26 mouse cellular contexts compared by ENCODE assay signal in the genomic region with DNA sequence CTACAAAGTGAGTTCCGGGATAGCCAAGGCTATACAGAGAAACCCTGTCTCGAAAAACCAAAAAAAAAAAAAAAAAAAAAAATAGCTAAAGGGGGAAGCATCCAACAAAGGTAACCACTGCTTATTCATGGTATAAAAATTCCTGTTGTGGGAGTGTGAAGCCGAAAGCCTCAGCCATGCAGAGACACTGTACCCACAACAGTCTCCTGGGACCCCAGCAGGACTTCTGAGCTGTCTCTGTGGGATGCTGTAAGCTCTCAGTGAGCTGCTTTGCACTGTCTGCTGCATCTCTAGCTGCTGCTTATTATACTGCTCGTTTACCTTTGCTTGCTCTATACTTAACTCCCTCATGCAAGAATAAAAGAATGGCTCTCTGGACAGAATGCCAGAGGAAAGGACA. TPM values are rescaled to one million over a fixed set of nuclear protein-coding genes. Genes with fewer than 3 reads are reported as not detected.
DNase-seq lines count a peak whose midpoint lies in the region; ATAC-seq and TF ChIP-seq lines count a peak whose summit lies in the region.
"Had no signal": no experiment of that assay in that cellular context is flagged by ENCODE, and none has a peak within 500 bp of the region (broad histone marks: within the 10 kb centered on the region; RNA-seq: fewer than 3 reads in every experiment).

No protein-coding gene starts in this region.

- peaks cover 21% of the 10 kb centered on the region for H3K36me3 ChIP-seq in midbrain, embryonic 11.5 days (ENCODE audit: control insufficient read depth, insufficient read depth, low read length)
- H3K36me3 ChIP-seq in midbrain, embryonic 13.5 days, result peaks cover 77% of the 10 kb centered on the region

- peak; percentile 61 for DNase-seq in midbrain, embryonic 11.5 days (ENCODE audit: low spot score, missing footprints)
- DNase-seq in 3134 (ENCODE audit: extremely low read depth, insufficient read length, low spot score) (peak; percentile 51), Patski (ENCODE audit: low read depth, low spot score) (peak; percentile 19)
- DNase-seq in gastrocnemius, adult 18-20 months (ENCODE audit: low spot score), result no peak
- DNase-seq: adrenal gland, adult 2 months; adrenal gland, postnatal 10 days; adrenal gland, postnatal 25 days; B cell, adult 2 months; cerebellum, adult 11 months; cerebellum, adult 18-20 months; cerebellum, adult 8-10 months; cerebellum, adult 9-11 months; cerebellum, postnatal 14 days; cerebellum, postnatal 36 days; embryo, embryonic 11 days; forebrain, postnatal 0 days had no signal

- POLR2A ChIA-PET in Patski (lab: Charles Lee), result no interaction called here

- H3K9me3 ChIP-seq in midbrain, embryonic 11.5 days (ENCODE audit: control insufficient read depth, low read length), result no peaks in the 10 kb centered on the region
- no peaks in the 10 kb centered on the region for H3K9me3 ChIP-seq in midbrain, embryonic 13.5 days
- H3K9me3 ChIP-seq: embryonic facial prominence, embryonic 13.5 days; embryonic facial prominence, embryonic 15.5 days; forebrain, embryonic 10.5 days; forebrain, embryonic 13.5 days; forebrain, embryonic 15.5 days; G1E had no signal

- H3K4me3 ChIP-seq in midbrain, embryonic 11.5 days (ENCODE audit: low read depth, low read length), result no peak overlapping the region
- no peak overlapping the region for H3K4me3 ChIP-seq in midbrain, embryonic 13.5 days (replicated peaks)
- H3K4me3 ChIP-seq: embryonic facial prominence, embryonic 13.5 days; embryonic facial prominence, embryonic 15.5 days; erythroblast, embryonic 14.5 days; forebrain, embryonic 10.5 days; forebrain, embryonic 13.5 days; forebrain, embryonic 15.5 days had no signal

- no peaks in the 10 kb centered on the region for H3K27me3 ChIP-seq in midbrain, embryonic 11.5 days (ENCODE audit: control insufficient read depth, insufficient read depth, low read length)
- no peaks in the 10 kb centered on the region for H3K27me3 ChIP-seq in midbrain, embryonic 13.5 days
- no peaks in the 10 kb centered on the region for H3K27me3 ChIP-seq in Patski
- H3K27me3 ChIP-seq: CH12.LX; embryonic facial prominence, embryonic 13.5 days; embryonic facial prominence, embryonic 15.5 days; forebrain, embryonic 13.5 days; forebrain, embryonic 15.5 days had no signal

- CTCF ChIA-PET in Patski (lab: Charles Lee), result interaction anchor here (1.0 to 1.7 kb wide), 3 partner anchors 17 to 459 kb away, joined by 3 to 4 read pairs (median 3); no protein-coding TSS in a partner anchor

- in situ Hi-C loops in Patski (cut with MboI; ENCODE audit: low pct_unique_long_range_greater_than_20kb), result no loop called here

- no peak for TF ChIP-seq CTCF in Patski (IDR thresholded peaks at IDR 0.05)

- H3K27ac ChIP-seq in midbrain, embryonic 11.5 days (ENCODE audit: low read depth, low read length), result no peak overlapping the region
- H3K27ac ChIP-seq in midbrain, embryonic 13.5 days, result no peak overlapping the region
- H3K27ac ChIP-seq: embryonic facial prominence, embryonic 13.5 days; embryonic facial prominence, embryonic 15.5 days; forebrain, embryonic 10.5 days; forebrain, embryonic 13.5 days; forebrain, embryonic 15.5 days had no signal

- H3K9ac ChIP-seq in midbrain, embryonic 11.5 days (ENCODE audit: low read length), result no peak overlapping the region
- no peak overlapping the region for H3K9ac ChIP-seq in midbrain, embryonic 13.5 days (replicated peaks)
- H3K9ac ChIP-seq: embryonic facial prominence, embryonic 13.5 days; embryonic facial prominence, embryonic 15.5 days; forebrain, embryonic 13.5 days; forebrain, embryonic 15.5 days; forebrain, postnatal 0 days had no signal

- H3K4me1 ChIP-seq in midbrain, embryonic 11.5 days (ENCODE audit: control insufficient read depth, insufficient read depth, low read length), result no peaks in the 10 kb centered on the region
- no peaks in the 10 kb centered on the region for H3K4me1 ChIP-seq in midbrain, embryonic 13.5 days (replicated peaks)
- H3K4me1 ChIP-seq: embryonic facial prominence, embryonic 13.5 days; embryonic facial prominence, embryonic 15.5 days; forebrain, embryonic 10.5 days; forebrain, embryonic 13.5 days; forebrain, embryonic 15.5 days had no signal

- ATAC-seq in midbrain, embryonic 11.5 days (ENCODE audit: low FRiP score), result no peak
- ATAC-seq in midbrain, embryonic 13.5 days, result no peak
- ATAC-seq in Patski, result no peak
- ATAC-seq: CD4-positive, CD25-positive, alpha-beta regulatory T cell, adult 4 months; forebrain, embryonic 13.5 days; forebrain, embryonic 15.5 days; forebrain, postnatal 0 days had no signal

- H3K4me2 ChIP-seq in midbrain, embryonic 11.5 days, result no peak overlapping the region
- no peak overlapping the region for H3K4me2 ChIP-seq in midbrain, embryonic 13.5 days (replicated peaks)
- H3K4me2 ChIP-seq: embryonic facial prominence, embryonic 13.5 days; embryonic facial prominence, embryonic 15.5 days; forebrain, embryonic 13.5 days; forebrain, embryonic 15.5 days had no signal

- WGBS in midbrain, embryonic 11.5 days, result 86% methylated on average over 4 of the region's 4 CpGs
- WGBS in midbrain, embryonic 13.5 days, result 78% methylated on average over 4 of the region's 4 CpGs

RNA-seq across cellular contexts. Expression of a gene that starts 23.1 kb away (rescaled TPM):
- polyA plus RNA-seq in midbrain, embryonic 11.5 days (2014; fragmentation: Nextera tagmentation; extraction: Ambion mirVana), result 37.5 and 44.2 TPM in 2 replicates
- polyA plus RNA-seq in midbrain, embryonic 13.5 days (2015; fragmentation: Nextera tagmentation; extraction: Ambion mirVana), result 39.7 and 40.7 TPM in 2 replicates
- 30.0 TPM for polyA plus RNA-seq in Patski (2021)
- 1 to 10 TPM; 7.0 to 7.2 TPM for total RNA-seq in gastrocnemius, adult 18-20 months (2021)

RNA-seq across cellular contexts. Expression of a gene that starts 23.2 kb away (rescaled TPM):
- 41.2 and 48.5 TPM in 2 replicates for polyA plus RNA-seq in midbrain, embryonic 11.5 days (2014; fragmentation: Nextera tagmentation; extraction: Ambion mirVana)
- 28.6 and 31.9 TPM in 2 replicates for polyA plus RNA-seq in midbrain, embryonic 13.5 days (2015; fragmentation: Nextera tagmentation; extraction: Ambion mirVana)
- 38.0 TPM for polyA plus RNA-seq in Patski (2021)
- total RNA-seq in gastrocnemius, adult 18-20 months (2021), result 1 to 10 TPM; 4.8 to 6.4 TPM

RNA-seq across cellular contexts. Expression of a gene that starts 33.4 kb away (rescaled TPM):
- 21.4 and 22.4 TPM in 2 replicates for polyA plus RNA-seq in midbrain, embryonic 11.5 days (2014; fragmentation: Nextera tagmentation; extraction: Ambion mirVana)
- polyA plus RNA-seq in midbrain, embryonic 13.5 days (2015; fragmentation: Nextera tagmentation; extraction: Ambion mirVana), result 18.6 and 23.5 TPM in 2 replicates
- 13.1 TPM for polyA plus RNA-seq in Patski (2021)
- 1 to 10 TPM; 5.8 to 6.2 TPM for total RNA-seq in gastrocnemius, adult 18-20 months (2021)
